Mouse (Mus musculus) limb, embryonic 11.5 days (tissue): ENCODE data around the gene 1700029F12Rik. TPM values are rescaled to one million over a fixed set of nuclear protein-coding genes. Genes with fewer than 3 reads are reported as not detected.
A peak's percentile ranks its signal among the peaks of the same experiment; 100 is the strongest.

Experiments used
- ATAC-seq: fragments of 200-750 bp; cut with Nextera tagmentation; 2 replicates; pipeline ENCODE4 v1.8.0; 2017; ENCODE audit warnings: low read depth; ENCODE audit not compliant: insufficient number of reproducible peaks, low FRiP score, low TSS enrichment
- DNase-seq: peaks from one replicate; pipeline ENCODE4 v3.0.0-alpha.2; 2015; ENCODE audit warnings: low spot score
- H3K27ac ChIP-seq: fragments of 300-500 bp; sonication (generic); replicated peaks from 2 replicates; pipeline ENCODE4 v1.5.1; 2014; ENCODE audit warnings: low read depth, mild to moderate bottlenecking, low read length
- H3K27me3 ChIP-seq: fragments of 300-500 bp; sonication (generic); 2 replicates; pipeline ENCODE4 v1.6.1; 2014; ENCODE audit warnings: mild to moderate bottlenecking, low read length, mixed read lengths; ENCODE audit not compliant: control insufficient read depth, insufficient read depth
- H3K36me3 ChIP-seq: fragments of 300-500 bp; sonication (generic); 2 replicates; pipeline ENCODE4 v1.6.1; 2014; ENCODE audit warnings: mild to moderate bottlenecking, low read length, moderate library complexity, mixed read lengths; ENCODE audit not compliant: control insufficient read depth, insufficient read depth
- H3K4me1 ChIP-seq: fragments of 300-500 bp; sonication (generic); 2 replicates; pipeline ENCODE4 v1.6.1; 2014; ENCODE audit warnings: low read length, mixed read lengths; ENCODE audit not compliant: control insufficient read depth, insufficient read depth
- H3K4me2 ChIP-seq: fragments of 300-500 bp; sonication (generic); 2 replicates; pipeline ENCODE4 v1.6.1; 2014; ENCODE audit warnings: low read depth, mild to moderate bottlenecking, moderate library complexity; ENCODE audit not compliant: severe bottlenecking
- H3K4me3 ChIP-seq: fragments of 300-500 bp; sonication (generic); 2 replicates; pipeline ENCODE4 v1.5.1; 2014; ENCODE audit warnings: low read depth, low read length
- H3K9ac ChIP-seq: fragments of 300-500 bp; sonication (generic); 2 replicates; pipeline ENCODE4 v1.6.1; 2014; ENCODE audit warnings: mild to moderate bottlenecking, low read length
- H3K9me3 ChIP-seq: fragments of 300-500 bp; sonication (generic); 2 replicates; pipeline ENCODE4 v1.6.1; 2016; ENCODE audit warnings: low read length; ENCODE audit not compliant: control insufficient read depth
- WGBS: fragments of 180-500 bp; shearing (Covaris S2); extraction: QIAGEN DNeasy Blood & Tissue Kit; methylation state at CpG from one replicate; pipeline ENCODE4 v1.1.7; 2014; 5-methylcytosine and 5-hydroxymethylcytosine counted together
- polyA plus RNA-seq: library from polyadenylated mRNA; unstranded; fragments of >200 nt; fragmentation: Nextera tagmentation; extraction: Ambion mirVana; gene quantifications from 2 replicates; pipeline ENCODE4 v1.2.1, GENCODE M21; 2014

Gene 1700029F12Rik
- polyA plus RNA-seq, 1 experiment from 2014 or later: not detected

DNA sequence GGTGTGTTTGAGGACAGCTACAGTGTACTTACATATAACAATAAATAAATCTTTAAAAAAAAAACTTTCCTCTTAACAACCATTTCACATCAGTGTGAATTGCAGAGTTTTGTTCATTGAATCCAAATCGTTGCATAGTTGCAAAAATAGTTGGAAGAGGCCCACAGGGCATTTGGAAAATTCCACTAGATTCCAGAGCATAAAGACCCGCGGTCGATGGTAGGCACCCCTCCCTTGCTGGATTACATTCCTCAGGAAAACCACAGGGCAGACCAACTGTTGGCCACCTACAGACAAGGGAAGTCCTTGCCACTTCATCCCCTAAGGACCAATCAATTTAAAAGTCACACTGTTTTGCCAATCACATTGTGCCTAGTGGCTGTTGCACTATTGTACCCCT is 19.8 kb downstream of the 1700029F12Rik start:
- H3K4me3 ChIP-seq: no peak overlapping the region
- no peak for DNase-seq
- WGBS: 85% methylated on average over 4 of the region's 4 CpGs

DNA sequence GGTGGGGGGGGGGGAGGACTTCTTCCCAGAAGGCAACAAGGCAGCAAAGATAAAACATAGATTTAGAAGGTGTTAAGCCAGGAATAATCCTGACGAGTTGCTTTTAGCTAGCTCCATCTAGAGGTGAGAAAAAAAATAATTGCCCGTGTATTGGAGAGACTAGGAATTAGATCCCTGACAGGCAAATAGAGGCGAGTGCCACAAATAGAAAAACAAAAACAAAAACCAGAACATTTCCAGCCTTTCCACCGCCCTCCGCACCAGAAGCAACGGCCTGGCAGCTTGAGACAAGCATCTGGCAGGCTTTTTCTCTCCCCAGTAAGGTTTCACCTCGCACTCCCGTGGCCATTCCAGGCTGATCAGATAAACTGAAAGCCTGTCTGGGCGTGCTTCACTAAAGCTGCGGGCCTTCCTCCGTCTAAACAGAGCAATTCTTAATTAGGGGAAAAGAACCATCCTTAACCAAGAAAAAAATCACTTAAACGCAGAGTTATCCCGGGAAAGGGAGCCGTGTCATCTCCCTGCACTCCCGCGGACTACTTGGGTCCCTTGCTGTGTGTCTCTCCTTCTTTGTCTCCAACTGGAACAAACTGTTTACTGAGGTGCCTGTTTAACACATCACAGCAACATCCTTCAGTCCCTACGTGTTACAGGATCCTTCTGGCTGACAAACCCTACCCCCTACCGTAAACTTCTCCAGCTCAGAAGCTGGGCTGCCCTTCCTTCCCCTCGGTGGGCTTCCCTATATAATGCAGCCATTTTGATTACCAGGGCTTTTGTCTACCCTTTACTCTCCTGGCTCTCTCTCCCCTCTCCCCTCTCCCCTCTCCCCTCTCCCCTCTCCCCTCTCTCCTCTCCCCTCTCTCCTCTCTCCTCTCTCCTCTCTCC is 25.7 kb downstream of the 1700029F12Rik start:
- no peaks in the 10 kb centered on the region for H3K9me3 ChIP-seq
- 0 out of 2 replicates have a peak, but pooled peaks have one; percentile 11 for ATAC-seq
- no peaks in the 10 kb centered on the region for H3K36me3 ChIP-seq
- H3K9ac ChIP-seq: peak overlapping the region; percentile 31
- 2% methylated on average over 19 of the region's 19 CpGs for WGBS
- H3K4me3 ChIP-seq: peak overlapping the region; percentile 27
- no peaks in the 10 kb centered on the region for H3K4me1 ChIP-seq
- peak overlapping the region; percentile 66 for H3K4me2 ChIP-seq
- DNase-seq: peak; percentile 64
- H3K27ac ChIP-seq: no peak overlapping the region
- no peaks in the 10 kb centered on the region for H3K27me3 ChIP-seq

More for the DNA sequence above, 19.8 kb downstream of the 1700029F12Rik start:
- ATAC-seq: no peak
- Histone ChIP-seq H3K36me3 (no peaks in the 10 kb centered on the region), H3K4me2 (no peak overlapping the region), H3K4me1 (no peaks in the 10 kb centered on the region), H3K9ac (no peak overlapping the region), H3K9me3 (no peaks in the 10 kb centered on the region), H3K27ac (no peak overlapping the region), H3K27me3 (no peaks in the 10 kb centered on the region)

GRCm38 (mm10) chr13:97007501-97008265 is 26.5 kb downstream of the 1700029F12Rik start:
- H3K4me3 ChIP-seq: peak overlapping the region; percentile 28
- H3K36me3 ChIP-seq: no peaks in the 10 kb centered on the region
- H3K9me3 ChIP-seq: no peaks in the 10 kb centered on the region
- H3K27me3 ChIP-seq: no peaks in the 10 kb centered on the region
- peak overlapping the region; percentile 66 for H3K4me2 ChIP-seq
- WGBS: under 1% methylated on average over 18 of the region's 21 CpGs
- H3K27ac ChIP-seq: no peak overlapping the region
- 0 out of 2 replicates have a peak overlapping the region, but pooled peaks have one; percentile 30 for H3K9ac ChIP-seq
- H3K4me1 ChIP-seq: no peaks in the 10 kb centered on the region
- ATAC-seq (peak; percentile 41; the same call in 1 of the 2 replicates), DNase-seq (peak; percentile 41)

DNA sequence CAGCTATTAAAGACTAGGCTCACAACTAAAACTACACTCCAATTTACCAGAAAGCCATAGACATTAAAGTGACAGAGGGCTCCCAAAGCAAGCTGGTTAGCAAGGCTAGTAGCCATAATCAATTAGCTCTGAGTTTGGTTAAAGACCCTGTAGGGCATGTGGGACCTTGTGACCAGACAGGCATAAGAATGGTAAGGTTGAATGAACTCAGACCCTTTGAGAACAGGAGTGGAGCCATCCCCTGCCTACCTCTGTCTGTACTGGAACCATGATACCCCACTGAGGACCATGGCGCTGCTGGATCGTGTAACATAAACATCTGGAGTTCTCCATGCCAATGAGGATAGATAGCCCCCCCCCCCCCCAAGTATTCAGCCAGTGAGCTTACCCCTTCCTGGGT is 27.4 kb downstream of the 1700029F12Rik start:
- Histone ChIP-seq H3K27me3 (no peaks in the 10 kb centered on the region), H3K36me3 (no peaks in the 10 kb centered on the region), H3K4me2 (no peak overlapping the region), H3K9me3 (no peaks in the 10 kb centered on the region), H3K4me1 (no peaks in the 10 kb centered on the region), H3K4me3 (no peak overlapping the region), H3K27ac (no peak overlapping the region), H3K9ac (no peak overlapping the region)
- 30% methylated on average over 2 of the region's 2 CpGs for WGBS
- DNase-seq (no peak), ATAC-seq (no peak)

- 68% methylated on average over 1 of the region's 1 CpGs for WGBS
- H3K36me3 ChIP-seq: no peaks in the 10 kb centered on the region
- no peaks in the 10 kb centered on the region for H3K9me3 ChIP-seq
- no peak overlapping the region for H3K9ac ChIP-seq
- H3K27me3 ChIP-seq: no peaks in the 10 kb centered on the region
- ATAC-seq: no peak
- no peak overlapping the region for H3K27ac ChIP-seq
- no peak overlapping the region for H3K4me3 ChIP-seq
- no peak for DNase-seq
- H3K4me2 ChIP-seq: no peak overlapping the region
- no peaks in the 10 kb centered on the region for H3K4me1 ChIP-seq
Measured at GRCm38 (mm10) chr13:96997080-96997479, 37.1 kb downstream of the 1700029F12Rik start.

- Histone ChIP-seq H3K27ac (no peak overlapping the region), H3K9me3 (no peaks in the 10 kb centered on the region), H3K4me1 (no peaks in the 10 kb centered on the region), H3K4me3 (no peak overlapping the region), H3K9ac (no peak overlapping the region), H3K4me2 (no peak overlapping the region), H3K27me3 (no peaks in the 10 kb centered on the region), H3K36me3 (no peaks in the 10 kb centered on the region)
- WGBS: 74% methylated on average over 5 of the region's 5 CpGs
- ATAC-seq: no peak
- no peak for DNase-seq
Measured at GRCm38 (mm10) chr13:96995243-96995642, 38.9 kb downstream of the 1700029F12Rik start.

DNA sequence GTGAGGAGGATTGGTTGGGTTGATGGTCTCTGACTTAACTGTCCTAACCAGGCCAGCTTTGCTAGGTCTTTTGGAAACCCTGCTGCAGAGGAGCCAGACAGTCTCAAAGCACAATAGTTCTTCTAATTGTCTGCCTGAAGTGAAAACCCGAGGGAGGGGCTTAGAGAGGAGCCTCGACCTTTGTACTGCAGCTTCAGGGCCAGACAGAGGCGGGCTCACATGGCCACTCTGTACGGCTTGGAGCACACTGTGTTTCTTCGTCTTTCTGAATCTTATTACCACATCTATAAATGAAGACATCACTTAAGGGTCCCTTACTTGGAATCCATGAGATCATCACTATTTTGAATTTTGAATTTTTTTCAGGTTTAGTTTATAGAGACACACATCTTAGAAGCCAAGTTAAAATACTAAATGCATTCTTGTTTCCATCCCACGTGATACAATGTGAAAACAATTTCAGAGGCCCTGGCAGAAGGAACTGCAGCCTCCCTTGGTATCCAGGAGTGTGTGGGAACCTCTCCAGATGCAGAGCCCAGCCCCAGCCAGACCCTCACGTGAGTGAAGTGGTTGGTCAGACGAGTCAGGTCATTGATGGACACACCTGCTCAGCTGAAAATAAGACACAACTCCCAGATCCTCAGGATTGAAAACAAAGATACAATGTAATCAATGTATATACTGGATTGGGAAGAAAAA is 40.7 kb downstream of the 1700029F12Rik start:
- H3K9ac ChIP-seq: no peak overlapping the region
- H3K36me3 ChIP-seq: no peaks in the 10 kb centered on the region
- WGBS: 64% methylated on average over 8 of the region's 8 CpGs
- H3K27me3 ChIP-seq: no peaks in the 10 kb centered on the region
- DNase-seq (no peak), ATAC-seq (no peak)
- H3K4me1 ChIP-seq: no peaks in the 10 kb centered on the region
- no peak overlapping the region for H3K4me2 ChIP-seq
- no peak overlapping the region for H3K4me3 ChIP-seq
- no peaks in the 10 kb centered on the region for H3K9me3 ChIP-seq
- no peak overlapping the region for H3K27ac ChIP-seq
